Mouse (Mus musculus) MEL (cell line): ENCODE data around the gene Gm28047. TPM values are rescaled to one million over a fixed set of nuclear protein-coding genes. Genes with fewer than 3 reads are reported as not detected.

Experiments
- DNase-seq: peaks from one replicate; pipeline ENCODE4 v3.0.0; 2011; ENCODE audit warnings: low read depth, low spot score
- H3K27ac ChIP-seq: 2 replicates; pipeline ENCODE4 v1.5.1; 2012; ENCODE audit warnings: low read depth, mild to moderate bottlenecking, control low read depth, low read length, moderate library complexity; ENCODE audit not compliant: control insufficient read depth
- H3K27me3 ChIP-seq, 2 experiments: fragments of 150-350 bp in 1 of 2; sonication (generic) in 1 of 2; 2 replicates each; pipeline ENCODE4 v1.6.1; 2012; ENCODE audit warnings: low read length in 2 of 2, mild to moderate bottlenecking in 2 of 2, improper control_type of control experiment in 1 of 2, moderate library complexity in 1 of 2; ENCODE audit not compliant: insufficient read depth in 2 of 2, control insufficient read depth in 1 of 2
- H3K36me3 ChIP-seq, 2 experiments: 2 replicates each; pipeline ENCODE4 v1.6.1; 2012 to 2014; ENCODE audit warnings: low read length in 2 of 2, improper control_type of control experiment in 1 of 2, inconsistent platforms in 1 of 2, mild to moderate bottlenecking in 1 of 2; ENCODE audit not compliant: insufficient read depth in 2 of 2, control insufficient read depth in 1 of 2
- H3K4me1 ChIP-seq, 2 experiments: fragments of 150-350 bp in 1 of 2; sonication (generic) in 1 of 2; 2 replicates each; pipeline ENCODE4 v1.6.1; 2012; ENCODE audit warnings: low read length in 2 of 2, improper control_type of control experiment in 1 of 2, mild to moderate bottlenecking in 1 of 2; ENCODE audit not compliant: insufficient read depth in 2 of 2, control insufficient read depth in 1 of 2
- H3K4me3 ChIP-seq, 2 experiments: fragments of 150-350 bp in 1 of 2; sonication (generic) in 1 of 2; 2 replicates each; pipeline ENCODE4 v1.5.1; 2012; ENCODE audit warnings: low read depth in 2 of 2, low read length in 2 of 2, mild to moderate bottlenecking in 2 of 2, moderate library complexity in 2 of 2, control low read depth in 1 of 2, improper control_type of control experiment in 1 of 2; ENCODE audit not compliant: control insufficient read depth in 1 of 2, insufficient read depth in 1 of 2
- H3K79me2 ChIP-seq: 2 replicates; pipeline ENCODE4 v1.6.1; 2012; ENCODE audit warnings: mild to moderate bottlenecking, low read length, moderate library complexity; ENCODE audit not compliant: control insufficient read depth, poor library complexity, insufficient read depth
- H3K9ac ChIP-seq: 2 replicates; pipeline ENCODE4 v1.6.1; 2012; ENCODE audit warnings: low read depth, mild to moderate bottlenecking, control low read depth, low read length, moderate library complexity; ENCODE audit not compliant: control insufficient read depth, poor library complexity, severe bottlenecking
- H3K9me3 ChIP-seq: fragments of 150-350 bp; sonication (generic); replicated peaks from 2 replicates; pipeline ENCODE4 v1.6.1; 2012; ENCODE audit warnings: mild to moderate bottlenecking, low read length, improper control_type of control experiment, moderate library complexity; ENCODE audit not compliant: insufficient read depth
- BHLHE40 ChIP-seq: IDR thresholded peaks from 2 replicates; pipeline ENCODE4 v1.6.1; 2012; ENCODE audit warnings: low read depth, mild to moderate bottlenecking, inconsistent platforms, low read length, improper control_type of control experiment, borderline replicate concordance
- CHD1 ChIP-seq: IDR thresholded peaks from 2 replicates; pipeline ENCODE4 v1.6.1; 2012; ENCODE audit warnings: low read depth, mild to moderate bottlenecking, inconsistent platforms, low read length, improper control_type of control experiment
- CTCF ChIP-seq, 3 experiments: IDR thresholded peaks in 2 of 3; conservative IDR thresholded peaks in 1 of 3; 2 replicates each; pipeline ENCODE4 v1.5.1; 2011 to 2012; ENCODE audit warnings: low read length in 3 of 3, low read depth in 2 of 3, mild to moderate bottlenecking in 2 of 3, improper control_type of control experiment in 1 of 3, inconsistent platforms in 1 of 3, mixed read lengths in 1 of 3, moderate library complexity in 1 of 3; ENCODE audit not compliant: control insufficient read depth in 1 of 3, insufficient read depth in 1 of 3, poor library complexity in 1 of 3, severe bottlenecking in 1 of 3
- E2F4 ChIP-seq: IDR thresholded peaks from 2 replicates; pipeline ENCODE4 v1.6.1; 2011; ENCODE audit warnings: low read depth, low read length, improper control_type of control experiment, borderline replicate concordance
- ELF1 ChIP-seq: IDR thresholded peaks from 2 replicates; pipeline ENCODE4 v1.6.1; 2014; ENCODE audit warnings: low read depth, mild to moderate bottlenecking, inconsistent platforms, low read length, improper control_type of control experiment, moderate library complexity
- EP300 ChIP-seq, 2 experiments: IDR thresholded peaks; 2 replicates each; pipeline ENCODE4 v1.6.1; 2011; ENCODE audit warnings: improper control_type of control experiment in 2 of 2, low read length in 2 of 2, low read depth in 1 of 2, mild to moderate bottlenecking in 1 of 2
- ETS1 ChIP-seq: IDR thresholded peaks from 2 replicates; pipeline ENCODE4 v1.6.1; 2012; ENCODE audit warnings: low read depth, mild to moderate bottlenecking, inconsistent platforms, low read length, improper control_type of control experiment, moderate library complexity
- GABPA ChIP-seq: IDR thresholded peaks from 2 replicates; pipeline ENCODE4 v1.6.1; 2012; ENCODE audit warnings: low read depth, mild to moderate bottlenecking, inconsistent platforms, low read length, improper control_type of control experiment, moderate library complexity
- GATA1 ChIP-seq: IDR thresholded peaks from 2 replicates; pipeline ENCODE4 v1.6.1; 2011; ENCODE audit warnings: low read depth, low read length, improper control_type of control experiment
- HCFC1 ChIP-seq: IDR thresholded peaks from 2 replicates; pipeline ENCODE4 v1.6.1; 2012; ENCODE audit warnings: low read depth, mild to moderate bottlenecking, inconsistent platforms, low read length, improper control_type of control experiment, moderate library complexity
- MEF2A ChIP-seq: IDR thresholded peaks from 2 replicates; pipeline ENCODE4 v1.6.1; 2014; ENCODE audit warnings: low read depth, mild to moderate bottlenecking, inconsistent platforms, low read length, improper control_type of control experiment; ENCODE audit not compliant: poor library complexity, insufficient replicate concordance, severe bottlenecking; ENCODE audit errors: extremely low read depth
- MYB ChIP-seq: IDR thresholded peaks from 2 replicates; pipeline ENCODE4 v1.6.1; 2011; ENCODE audit warnings: mild to moderate bottlenecking, low read depth, low read length, improper control_type of control experiment
- NELFE ChIP-seq: IDR thresholded peaks from 2 replicates; pipeline ENCODE4 v1.6.1; 2011; ENCODE audit warnings: low read depth, low read length, improper control_type of control experiment
- NRF1 ChIP-seq: IDR thresholded peaks from 2 replicates; pipeline ENCODE4 v1.6.1; 2014; ENCODE audit warnings: low read depth, mild to moderate bottlenecking, inconsistent platforms, low read length, improper control_type of control experiment, moderate library complexity; ENCODE audit not compliant: poor library complexity, insufficient read depth, severe bottlenecking
- POLR2A ChIP-seq, 2 experiments: IDR thresholded peaks; 2 replicates each; pipeline ENCODE4 v1.6.1; 2011 to 2012; ENCODE audit warnings: low read length in 2 of 2, mild to moderate bottlenecking in 2 of 2, control low read depth in 1 of 2, improper control_type of control experiment in 1 of 2, low read depth in 1 of 2, moderate library complexity in 1 of 2; ENCODE audit not compliant: control insufficient read depth in 1 of 2, insufficient read depth in 1 of 2, poor library complexity in 1 of 2
- POLR2AphosphoS5 ChIP-seq: IDR thresholded peaks from 2 replicates; pipeline ENCODE4 v1.6.1; 2012; ENCODE audit warnings: low read depth, borderline replicate concordance, mild to moderate bottlenecking, inconsistent platforms, low read length, moderate library complexity, mixed read lengths
- RAD21 ChIP-seq: IDR thresholded peaks from 2 replicates; pipeline ENCODE4 v1.6.1; 2011; ENCODE audit warnings: mild to moderate bottlenecking, low read depth, low read length, improper control_type of control experiment
- RCOR1 ChIP-seq: IDR thresholded peaks from 2 replicates; pipeline ENCODE4 v1.6.1; 2012; ENCODE audit warnings: low read depth, mild to moderate bottlenecking, inconsistent platforms, low read length, improper control_type of control experiment
- SIN3A ChIP-seq: IDR thresholded peaks from 2 replicates; pipeline ENCODE4 v1.6.1; 2012; ENCODE audit warnings: low read length, improper control_type of control experiment, inconsistent platforms
- TCF12 ChIP-seq: IDR thresholded peaks from 2 replicates; pipeline ENCODE4 v1.6.1; 2014; ENCODE audit warnings: low read depth, mild to moderate bottlenecking, inconsistent platforms, low read length, improper control_type of control experiment, moderate library complexity
- UBTF ChIP-seq: IDR thresholded peaks from 2 replicates; pipeline ENCODE4 v1.6.1; 2012; ENCODE audit warnings: low read depth, mild to moderate bottlenecking, inconsistent platforms, low read length, improper control_type of control experiment, moderate library complexity, borderline replicate concordance; ENCODE audit not compliant: insufficient read depth
- USF1 ChIP-seq: IDR thresholded peaks from 2 replicates; pipeline ENCODE4 v1.6.1; 2014; ENCODE audit warnings: low read depth, mild to moderate bottlenecking, inconsistent platforms, low read length, improper control_type of control experiment, moderate library complexity
- ZKSCAN1 ChIP-seq: IDR thresholded peaks from 2 replicates; pipeline ENCODE4 v1.6.1; 2012; ENCODE audit warnings: low read depth, mild to moderate bottlenecking, inconsistent platforms, low read length, improper control_type of control experiment, moderate library complexity
- ZMIZ1 ChIP-seq: IDR thresholded peaks from 2 replicates; pipeline ENCODE4 v1.6.1; 2012; ENCODE audit warnings: low read depth, mild to moderate bottlenecking, inconsistent platforms, low read length, improper control_type of control experiment, moderate library complexity
- ZNF384 ChIP-seq: IDR thresholded peaks from 2 replicates; pipeline ENCODE4 v1.6.1; 2012; ENCODE audit warnings: low read depth, mild to moderate bottlenecking, inconsistent platforms, low read length, improper control_type of control experiment
- polyA plus RNA-seq, 2 experiments: library from polyadenylated mRNA; stranded (reverse) in 1 of 2; unstranded in 1 of 2; fragments of >175 nt in 1 of 2; fragments of >200 nt in 1 of 2; gene quantifications; 2 replicates each; pipeline versions ENCODE4 v1.2.1 to v1.2.4; 2012; ENCODE audit warnings: low replicate concordance in 2 of 2, low read depth in 1 of 2; ENCODE audit not compliant: insufficient read length in 2 of 2, insufficient read depth in 1 of 2, missing spikeins in 1 of 2
- total RNA-seq: library from RNA; depleted of rRNA; stranded (reverse); fragments of 300-350 nt; gene quantifications from 2 replicates; pipeline ENCODE4 v1.2.3, GENCODE M21; 2012

Gm28047 gene
- total and polyA plus RNA-seq, 3 experiments: 0.52 TPM; not detected in 2

- TF ChIP-seq TCF12: no peak
- TF ChIP-seq POLR2A (IDR thresholded peaks at IDR 0.05; ENCODE audit: control insufficient read depth in 1 of 2, insufficient read depth in 1 of 2, low read depth in 1 of 2, low read length in 2 of 2, poor library complexity in 1 of 2): 0 out of 4 replicates have a peak, but pooled peaks of 1 of the 2 experiments have one; percentile 47
Measured at GRCm38 (mm10) chr15:102524892-102525485, 99.9 kb downstream of the Gm28047 start, which contains the start of gene Npff (continued).

- H3K4me3 ChIP-seq: no peak overlapping the region
- H3K27me3 ChIP-seq: no peaks in the 10 kb centered on the region
- no peaks in the 10 kb centered on the region for H3K9me3 ChIP-seq
- peaks cover 5 to 12% of the 10 kb centered on the region in 2 experiments; a peak in 3 of 4 replicates for H3K4me1 ChIP-seq
- DNase-seq: no peak
- H3K27ac ChIP-seq: peak overlapping the region; percentile 95; the same call in 1 of the 2 replicates
- TF ChIP-seq SIN3A: no peak
- TF ChIP-seq RCOR1: no peak
- no peak for TF ChIP-seq UBTF
- no peak for TF ChIP-seq BHLHE40
- no peak for TF ChIP-seq POLR2A (IDR thresholded peaks at IDR 0.05; ENCODE audit: control insufficient read depth in 1 of 2, insufficient read depth in 1 of 2, low read depth in 1 of 2, low read length in 2 of 2, poor library complexity in 1 of 2)
- no peak for TF ChIP-seq MYB
- no peak for TF ChIP-seq MEF2A
- TF ChIP-seq GABPA: no peak
- no peak for TF ChIP-seq GATA1
- TF ChIP-seq TCF12: no peak
- TF ChIP-seq ZMIZ1: no peak
- no peak for TF ChIP-seq ZNF384
- no peak for TF ChIP-seq ETS1
- no peak for TF ChIP-seq POLR2AphosphoS5
- no peak for TF ChIP-seq ELF1
- no peak overlapping the region for H3K9ac ChIP-seq
- peaks cover 17% of the 10 kb centered on the region for H3K79me2 ChIP-seq
- H3K36me3 ChIP-seq: peaks cover 0 to 16% of the 10 kb centered on the region in 2 experiments; a peak in 2 of 4 replicates
Measured at GRCm38 (mm10) chr15:102521480-102521879, 103.4 kb downstream of the Gm28047 start.

- Histone ChIP-seq H3K4me3 (peak overlapping the region; percentile 20 to 39), H3K36me3 (peaks cover 0 to 16% of the 10 kb centered on the region in 2 experiments; a peak in 2 of 4 replicates), H3K4me1 (peaks cover 5 to 20% of the 10 kb centered on the region in 2 experiments; a peak in 3 of 4 replicates), H3K9me3 (no peaks in the 10 kb centered on the region), H3K27ac (peak overlapping the region; percentile 95), H3K79me2 (peaks cover 17% of the 10 kb centered on the region), H3K9ac (peak overlapping the region; percentile 86), H3K27me3 (no peaks in the 10 kb centered on the region)
- peak; percentile 83 for DNase-seq
- TF ChIP-seq CTCF (IDR thresholded peaks at IDR 0.05 in 2 of 3, conservative IDR thresholded peaks at IDR 0.05 in 1 of 3; ENCODE audit: control insufficient read depth in 1 of 3, insufficient read depth in 1 of 3, low read depth in 2 of 3, low read length in 3 of 3, poor library complexity in 1 of 3, severe bottlenecking in 1 of 3) (peak in 2 of 3 experiments; percentile 33 to 42; a peak in 5 of 6 replicates), ELF1 (no peak), RAD21 (peak; percentile 35), HCFC1 (no peak), NRF1 (no peak), POLR2A (IDR thresholded peaks at IDR 0.05; ENCODE audit: control insufficient read depth in 1 of 2, insufficient read depth in 1 of 2, low read depth in 1 of 2, low read length in 2 of 2, poor library complexity in 1 of 2) (peak in 1 of 2 experiments; percentile 30; a peak in 1 of 4 replicates), POLR2AphosphoS5 (no peak), EP300 (IDR thresholded peaks at IDR 0.05; ENCODE audit: low read depth in 1 of 2, low read length in 2 of 2) (peak; percentile 44 to 55), UBTF (no peak), USF1 (0 out of 2 replicates have a peak, but pooled peaks have one; percentile 11), E2F4 (no peak), SIN3A (0 out of 2 replicates have a peak, but pooled peaks have one; percentile 42), NELFE (no peak; the same call in 1 of the 2 replicates), ZKSCAN1 (no peak), CHD1 (no peak)
Measured at GRCm38 (mm10) chr15:102520416-102520815, 104.5 kb downstream of the Gm28047 start.
